Mouse (Mus musculus) megakaryocyte, embryonic 14.5 days (primary cell): ENCODE data around the gene Akap13.

Source experiments
- FLI1 ChIP-seq: IDR thresholded peaks from 2 replicates; pipeline ENCODE4 v1.6.1; 2012; ENCODE audit warnings: low read length, inconsistent platforms, mixed read lengths
- GATA1 ChIP-seq: IDR thresholded peaks from 3 replicates; pipeline ENCODE4 v1.6.1; 2012; ENCODE audit warnings: mixed read lengths, low read length, inconsistent platforms, borderline replicate concordance

DNA sequence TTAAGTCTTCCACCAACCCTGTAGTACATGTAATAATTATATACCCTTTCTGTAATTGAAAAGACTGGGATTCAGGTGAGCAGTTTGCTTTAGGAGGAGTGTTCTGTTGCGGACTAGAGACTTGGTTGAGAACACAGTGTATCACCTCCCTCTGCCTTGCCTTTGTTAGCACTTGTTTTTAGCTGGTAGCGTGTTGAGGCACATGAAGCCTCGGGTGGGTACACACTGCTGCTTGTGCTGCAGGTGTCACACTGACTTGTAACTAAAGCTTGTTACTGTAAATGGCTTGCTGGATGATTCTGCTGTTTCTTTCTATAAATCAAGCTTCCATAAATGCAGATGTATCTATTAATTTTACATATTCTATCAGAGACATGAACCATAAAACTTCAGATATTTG, 75.3 kb downstream of the Akap13 start:
- TF ChIP-seq FLI1, result no peak
- TF ChIP-seq GATA1, result no peak
